Mouse (Mus musculus): ENCODE data around the gene Scnm1.

Scnm1 gene

DNA sequence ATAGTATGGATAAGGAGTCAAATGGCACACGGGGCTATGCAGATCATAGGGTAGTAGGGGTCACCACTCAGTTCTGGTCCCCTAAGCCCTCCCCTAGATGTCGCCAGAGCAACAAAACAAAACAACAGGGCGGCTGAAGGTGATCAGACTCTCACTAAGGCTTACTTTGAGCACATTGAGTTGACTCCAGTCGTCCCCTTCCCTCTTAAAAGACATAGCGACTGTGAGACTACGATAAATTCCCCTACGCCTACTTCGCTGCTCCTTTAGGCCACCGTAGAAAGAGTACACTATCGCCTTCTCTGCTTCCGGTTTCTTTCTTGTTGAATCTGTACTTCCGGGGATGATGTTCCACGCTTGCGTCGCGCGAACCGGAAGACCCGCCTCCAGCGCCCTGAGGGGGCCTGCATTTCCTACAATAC, at the start of gene Scnm1, which contains the start of gene Lysmd1:
Gene Scnm1 (minus strand): TSS at position 332 of the 422 bp plus-strand sequence.
Gene Lysmd1 (plus strand): TSS at position 409 of the 422 bp plus-strand sequence.
- WGBS = under 1% methylated on average over 20 of the region's 20 CpGs

DNA sequence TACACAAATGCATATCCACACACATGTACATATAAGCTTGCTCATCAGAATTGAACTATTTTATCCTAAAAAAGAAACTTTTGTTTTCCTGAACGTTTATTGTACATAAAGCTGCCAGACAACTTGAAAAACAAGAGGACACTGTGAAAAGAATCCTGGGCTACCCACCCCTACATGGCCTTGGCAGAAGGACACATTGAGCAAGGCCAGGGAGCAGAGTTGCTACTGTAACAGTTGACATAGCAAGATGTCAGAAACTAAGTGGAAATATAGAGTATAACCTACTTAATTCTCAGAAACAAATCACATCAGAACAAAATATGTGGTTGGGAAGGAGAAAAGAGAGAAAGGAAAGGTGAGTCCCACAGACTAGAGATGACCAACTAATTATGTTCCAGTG, 48.0 kb upstream of the Scnm1 start:
- 43% methylated on average over 1 of the region's 1 CpGs for WGBS

DNA sequence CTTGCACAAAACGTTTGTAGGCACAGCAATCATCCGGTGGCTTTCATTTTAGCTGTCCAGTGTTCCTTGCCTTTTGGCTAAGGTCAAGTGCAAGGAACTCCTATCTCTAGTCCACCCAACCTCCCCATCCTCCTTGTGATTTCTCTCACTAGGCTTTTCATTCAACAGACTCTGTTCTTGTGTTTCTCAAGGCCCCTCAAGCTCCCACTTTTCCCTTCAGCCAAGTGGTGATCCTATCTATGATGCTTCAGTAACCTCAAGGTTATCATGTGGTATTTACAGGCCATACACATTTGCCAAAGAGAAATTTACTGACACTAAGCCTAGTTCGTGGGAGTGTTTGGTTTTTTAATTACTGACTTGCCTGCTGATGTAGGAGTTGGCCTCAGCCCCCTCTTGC, 46.1 kb upstream of the Scnm1 start:
- WGBS = 64% methylated on average over 3 of the region's 3 CpGs

DNA sequence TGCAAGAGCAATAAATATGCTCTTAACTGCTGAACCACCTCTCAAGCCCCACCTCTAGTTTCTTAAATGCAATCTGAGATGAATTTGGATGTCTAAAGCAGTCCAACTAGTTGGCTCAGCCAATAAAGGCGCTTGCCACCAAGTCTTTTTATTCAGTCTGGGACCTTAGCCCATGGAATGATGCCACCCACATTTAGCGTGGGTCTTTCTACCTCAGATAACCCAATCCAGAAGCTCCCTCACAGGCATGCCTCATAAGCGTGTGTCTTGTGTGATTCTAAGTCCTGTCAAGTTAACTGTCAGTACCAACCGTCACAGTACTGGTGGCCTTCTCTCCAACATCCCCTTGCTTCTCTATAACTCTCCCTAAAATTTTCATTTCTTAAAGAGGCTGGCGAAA, 45.1 kb upstream of the Scnm1 start:
- 49% methylated on average over 5 of the region's 5 CpGs for WGBS

DNA sequence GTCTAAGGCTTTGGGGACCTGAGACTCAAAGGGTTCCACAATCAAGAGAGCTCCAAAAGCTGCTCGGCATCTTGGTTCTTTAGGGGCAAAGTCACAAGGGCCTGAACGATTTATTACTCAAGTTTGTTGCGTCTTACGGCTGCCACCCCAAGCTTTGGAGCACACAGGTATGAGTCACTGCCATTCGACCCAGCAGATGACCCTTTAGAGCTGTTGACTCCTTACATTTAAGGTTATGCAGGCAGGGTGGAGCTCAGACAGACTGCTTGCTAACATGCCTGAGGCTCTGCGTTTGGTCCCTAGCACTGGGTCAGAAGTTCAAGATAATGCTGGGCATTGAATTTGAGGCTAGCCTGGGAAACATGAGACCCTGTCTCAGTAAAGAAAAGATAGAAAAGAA, 43.8 kb upstream of the Scnm1 start:
- WGBS = 85% methylated on average over 6 of the region's 6 CpGs

DNA sequence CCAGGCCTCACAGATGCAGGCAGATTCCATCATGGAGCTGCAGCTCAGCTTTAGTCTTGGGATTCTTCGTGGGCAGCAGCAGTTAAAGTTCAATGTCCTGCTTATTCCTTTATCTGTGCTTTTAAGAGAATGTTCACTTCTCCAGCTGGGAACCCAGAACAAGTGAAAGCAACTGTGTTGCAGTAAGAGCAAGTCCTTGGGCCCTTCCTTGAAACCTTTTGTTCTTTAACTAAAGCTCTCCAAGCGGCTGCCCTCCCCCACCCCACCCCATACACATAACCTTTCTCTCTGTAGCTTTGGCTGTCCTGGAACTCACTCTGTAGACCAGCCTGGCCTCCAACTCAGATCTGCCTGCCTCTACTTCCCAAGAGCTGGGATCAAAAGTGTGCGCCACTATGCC, 42.7 kb upstream of the Scnm1 start:
- 77% methylated on average over 3 of the region's 3 CpGs for WGBS

DNA sequence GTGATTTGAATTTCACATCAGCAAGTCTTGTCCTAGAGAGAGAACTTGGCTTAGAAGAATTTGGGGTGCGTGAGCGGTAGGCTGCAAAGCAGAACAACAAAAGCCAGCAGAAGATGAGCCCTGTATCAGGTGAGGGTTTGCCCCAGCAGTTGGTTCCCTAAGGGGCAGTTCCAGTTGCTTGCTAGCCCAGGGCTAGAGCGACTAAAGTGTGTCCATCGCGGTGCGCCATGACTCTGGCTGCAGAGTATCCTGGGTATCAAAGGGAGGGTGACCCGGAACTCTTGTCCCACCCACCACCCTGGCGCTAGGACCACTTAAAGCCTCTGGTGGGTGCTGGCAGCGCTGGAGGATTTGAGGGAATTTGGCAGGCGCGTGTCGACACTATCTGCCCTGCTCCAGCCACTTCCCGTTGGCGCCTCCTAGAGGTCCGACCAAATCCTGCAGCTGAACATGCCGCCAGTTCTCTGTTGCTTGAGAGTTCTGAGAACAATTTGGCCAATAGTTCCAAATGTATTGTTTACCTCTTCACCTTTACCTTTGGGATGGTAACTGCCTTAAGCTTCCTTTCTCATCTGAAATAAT, 40.3 kb upstream of the Scnm1 start:
- WGBS = 16% methylated on average over 16 of the region's 16 CpGs

DNA sequence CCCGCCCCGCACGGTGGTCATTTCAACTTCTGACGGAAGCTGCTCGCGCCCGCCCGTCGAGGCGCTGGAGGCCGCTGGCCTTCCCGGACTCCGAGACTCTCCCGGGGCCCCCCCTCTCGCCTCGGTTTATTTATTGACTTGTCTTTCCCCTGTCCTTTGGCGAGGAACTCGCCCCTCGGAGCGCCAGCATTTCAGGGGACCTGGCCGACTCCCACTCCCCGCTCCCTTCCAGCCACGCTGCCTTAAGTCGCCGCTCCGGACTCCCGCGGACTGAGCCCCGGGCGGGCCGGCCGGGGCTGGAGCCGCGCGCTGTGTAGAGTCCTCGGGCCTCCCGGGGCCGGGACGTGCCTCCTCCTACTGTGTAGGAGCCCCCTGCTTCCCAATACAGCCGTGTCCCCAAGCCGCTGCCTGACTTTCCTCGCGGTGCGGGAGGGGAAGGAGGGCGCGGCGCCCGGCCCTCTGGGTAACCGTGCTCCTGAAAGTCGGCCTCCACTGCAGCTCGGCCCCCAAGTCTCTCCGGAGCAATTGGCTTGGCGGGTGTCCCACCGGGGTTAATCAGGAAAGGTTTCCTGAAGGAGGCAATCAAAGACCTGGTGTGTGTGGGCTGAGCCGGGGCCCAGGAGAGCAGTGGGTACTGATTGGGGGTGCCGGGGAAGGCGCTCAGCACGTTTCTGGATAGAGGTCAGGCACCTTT, 39.6 kb upstream of the Scnm1 start:
- 31% methylated on average over 58 of the region's 58 CpGs for WGBS

DNA sequence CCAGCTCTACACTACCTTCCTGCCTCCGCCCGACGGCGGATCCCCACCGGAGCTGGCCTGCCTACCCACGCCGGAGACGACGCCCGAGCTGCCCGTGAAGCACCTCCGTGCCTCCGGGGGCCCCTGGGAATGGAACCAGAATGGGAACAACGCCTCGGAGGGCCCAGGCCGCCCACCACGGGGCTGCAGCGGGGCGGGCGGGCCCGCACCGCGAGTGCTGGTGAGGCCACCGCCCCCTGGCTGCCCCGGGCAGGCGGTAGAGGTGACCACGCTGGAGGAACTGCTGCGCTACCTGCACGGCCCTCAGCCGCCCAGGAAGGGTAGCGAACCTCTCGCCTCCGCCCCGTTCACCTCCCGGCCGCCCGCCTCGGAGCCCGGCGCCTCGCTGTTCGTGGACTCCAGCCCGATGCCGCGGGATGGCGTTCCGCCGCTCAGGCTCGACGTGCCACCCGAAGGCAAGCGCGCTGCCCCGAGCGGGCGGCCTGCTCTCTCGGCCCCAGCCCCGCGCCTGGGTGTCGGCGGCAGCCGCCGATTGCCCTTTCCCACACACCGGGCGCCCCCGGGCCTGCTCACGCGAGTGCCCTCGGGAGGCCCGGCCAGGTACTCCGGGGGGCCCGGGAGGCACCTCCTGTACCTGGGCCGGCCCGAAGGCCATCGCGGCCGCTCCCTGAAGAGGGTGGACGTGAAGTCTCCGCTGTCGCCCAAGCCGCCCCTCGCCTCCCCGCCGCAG, 38.9 kb upstream of the Scnm1 start:
- 49% methylated on average over 84 of the region's 84 CpGs for WGBS

DNA sequence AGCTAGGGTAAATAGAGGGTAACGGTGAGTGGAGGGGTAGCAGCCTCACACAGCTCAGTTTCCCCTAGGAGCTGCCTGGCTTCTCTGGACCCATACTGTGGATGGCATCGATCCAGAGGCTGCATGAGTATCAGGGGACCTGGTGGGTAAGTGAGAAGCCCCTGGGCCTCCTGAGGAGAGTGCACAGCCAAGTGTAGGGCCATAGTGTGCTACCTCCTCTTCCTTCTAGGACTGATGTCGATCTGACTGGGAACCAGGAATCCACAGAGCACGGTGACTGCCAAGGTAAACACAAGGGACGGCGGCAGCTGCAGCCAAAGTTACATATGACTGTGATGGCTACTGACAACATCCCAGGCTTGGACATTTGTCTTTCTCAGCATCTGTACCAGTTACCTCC, 37.3 kb upstream of the Scnm1 start:
- WGBS = 69% methylated on average over 6 of the region's 6 CpGs

DNA sequence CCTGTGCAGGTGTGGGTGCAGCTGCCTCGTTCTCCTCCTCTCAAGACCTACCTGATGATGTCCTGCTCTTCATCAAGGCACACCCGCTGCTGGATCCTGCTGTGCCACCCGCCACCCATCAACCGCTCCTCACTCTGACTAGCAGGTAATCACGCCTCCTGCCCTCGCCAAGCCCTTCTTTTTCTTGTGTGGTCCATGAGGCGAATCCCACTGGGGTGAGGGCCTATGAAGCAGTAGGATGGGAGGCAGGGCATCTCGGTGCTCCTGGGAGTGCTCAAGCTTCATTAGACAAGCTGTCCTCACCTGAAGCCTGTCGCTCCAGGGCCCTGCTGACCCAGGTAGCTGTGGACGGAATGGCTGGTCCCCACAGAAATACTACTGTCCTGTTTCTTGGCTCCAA, 36.2 kb upstream of the Scnm1 start:
- WGBS = 95% methylated on average over 10 of the region's 10 CpGs

DNA sequence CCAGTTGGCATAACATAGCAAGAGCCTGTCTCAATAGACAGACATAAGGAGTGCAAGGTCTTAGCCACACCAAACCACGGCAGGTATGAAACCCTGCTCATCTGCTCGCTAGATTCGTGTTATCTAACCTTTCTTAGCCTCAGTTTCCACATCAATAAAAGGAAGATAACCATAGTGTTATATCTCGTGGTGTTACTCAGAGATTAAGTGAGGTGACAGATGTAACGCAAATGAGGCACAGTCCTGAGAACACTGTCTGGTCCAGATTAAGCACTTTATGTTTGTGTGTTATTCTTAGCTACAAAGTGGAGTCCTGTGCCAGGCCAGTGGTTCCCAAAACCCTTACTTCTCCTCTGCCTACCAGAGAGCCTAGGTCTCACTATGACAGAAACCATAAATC, 31.0 kb upstream of the Scnm1 start:
- WGBS = 75% methylated on average over 5 of the region's 5 CpGs

DNA sequence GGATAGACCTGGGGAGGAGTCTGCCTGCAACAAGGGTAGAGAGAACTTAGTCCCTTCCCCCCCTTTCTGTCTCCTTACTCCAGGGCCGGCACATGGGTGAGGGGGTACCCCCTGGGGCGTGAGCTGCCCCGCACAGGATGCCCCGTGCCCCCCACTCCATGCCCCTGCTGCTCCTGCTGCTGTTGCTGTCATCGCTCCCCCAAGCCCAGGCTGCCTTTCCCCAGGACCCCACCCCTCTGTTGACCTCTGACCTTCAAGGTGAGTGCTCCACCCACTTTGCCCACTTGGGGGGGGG, 30.4 kb upstream of the Scnm1 start:
- 77% methylated on average over 5 of the region's 5 CpGs for WGBS

DNA sequence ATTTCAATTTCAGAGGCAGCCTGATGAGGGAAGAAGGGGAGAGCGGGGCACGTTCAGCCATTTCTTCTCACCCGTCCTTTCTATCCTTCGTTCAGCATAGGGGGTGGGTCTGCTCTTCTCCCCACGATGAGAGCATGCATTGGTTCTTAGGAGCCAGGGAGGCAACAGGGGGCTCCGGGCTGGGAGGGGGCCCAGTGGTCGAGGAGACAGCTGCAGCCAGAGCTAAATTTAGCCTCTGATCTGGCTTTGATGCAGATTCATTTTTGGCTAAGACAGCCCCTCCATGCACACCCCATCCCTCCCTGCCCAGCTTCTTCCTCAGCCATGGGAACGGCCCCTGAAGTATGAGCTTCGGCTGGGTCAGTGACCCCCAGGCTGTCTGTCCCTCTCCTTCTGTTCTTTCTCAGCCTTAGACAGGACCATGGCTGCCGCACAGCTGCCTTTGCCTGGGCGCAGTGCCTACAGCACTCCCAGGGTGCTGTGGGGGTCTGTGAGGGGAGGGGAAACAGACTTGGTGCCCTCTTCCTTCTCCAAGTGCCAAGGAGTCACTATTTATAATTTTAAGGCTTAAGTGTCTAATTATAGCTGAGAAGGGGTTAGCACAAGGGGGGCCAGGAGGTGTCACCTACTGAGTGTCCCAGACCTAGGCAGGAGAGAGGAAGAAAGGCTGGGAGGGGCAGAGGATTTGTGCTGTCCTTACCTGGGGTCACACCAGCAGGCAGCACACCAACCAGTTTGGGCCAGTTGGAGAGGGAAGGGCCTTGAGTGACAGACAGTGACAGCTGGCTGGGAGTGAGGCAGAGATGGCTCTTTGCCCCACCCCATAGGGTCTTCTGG, 29.8 kb upstream of the Scnm1 start:
- 60% methylated on average over 11 of the region's 11 CpGs for WGBS

DNA sequence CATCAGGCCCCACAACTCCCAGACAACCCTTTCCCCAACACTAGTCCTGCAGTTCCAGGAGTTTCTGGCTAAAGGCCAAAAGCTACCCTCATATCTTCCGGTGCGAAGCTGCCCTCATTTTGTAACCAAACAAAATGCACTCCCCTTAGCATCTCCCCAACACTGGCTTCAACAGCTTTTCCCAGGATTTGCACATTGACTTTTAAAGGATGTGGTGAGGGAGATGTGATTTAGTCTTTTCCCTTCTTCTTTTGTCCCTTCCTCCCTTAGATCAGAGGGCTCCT, 28.5 kb upstream of the Scnm1 start:
- 33% methylated on average over 2 of the region's 2 CpGs for WGBS

DNA sequence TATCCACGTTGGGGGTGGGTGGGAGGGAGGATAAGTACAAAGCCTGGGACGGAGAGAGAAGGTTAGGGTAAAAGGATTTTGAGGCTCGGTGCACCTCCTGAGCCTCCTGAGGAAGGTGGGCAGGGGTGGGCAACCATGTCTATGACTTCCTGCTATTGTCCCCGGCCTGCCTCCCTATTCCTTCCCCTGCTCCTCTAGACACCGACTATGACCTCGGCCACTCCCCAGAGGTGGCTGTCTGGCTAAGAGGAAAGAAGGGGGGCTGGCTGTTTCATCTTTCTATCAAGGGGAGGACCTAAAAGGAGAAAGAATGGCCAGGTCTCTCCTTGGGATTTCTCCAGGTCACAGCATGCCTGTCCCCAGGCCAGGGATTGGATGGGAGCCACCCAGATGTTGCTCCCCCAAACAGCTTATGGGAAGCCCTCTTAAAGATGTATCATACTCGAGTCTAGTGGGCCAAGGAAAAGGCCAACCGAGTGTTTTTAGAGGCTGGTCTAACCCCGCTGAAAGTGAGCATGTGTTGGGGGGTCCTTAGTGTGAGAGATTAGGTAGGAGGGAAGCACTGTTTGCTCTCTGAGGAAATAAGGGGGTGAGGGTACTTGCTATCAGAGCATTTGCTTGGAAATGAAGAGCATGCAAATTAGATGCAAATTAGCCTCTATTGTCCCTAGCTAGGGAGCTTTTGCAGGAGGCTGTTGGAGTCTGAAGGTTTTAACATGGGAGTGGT, 28.0 kb upstream of the Scnm1 start:
- WGBS = 18% methylated on average over 9 of the region's 9 CpGs

DNA sequence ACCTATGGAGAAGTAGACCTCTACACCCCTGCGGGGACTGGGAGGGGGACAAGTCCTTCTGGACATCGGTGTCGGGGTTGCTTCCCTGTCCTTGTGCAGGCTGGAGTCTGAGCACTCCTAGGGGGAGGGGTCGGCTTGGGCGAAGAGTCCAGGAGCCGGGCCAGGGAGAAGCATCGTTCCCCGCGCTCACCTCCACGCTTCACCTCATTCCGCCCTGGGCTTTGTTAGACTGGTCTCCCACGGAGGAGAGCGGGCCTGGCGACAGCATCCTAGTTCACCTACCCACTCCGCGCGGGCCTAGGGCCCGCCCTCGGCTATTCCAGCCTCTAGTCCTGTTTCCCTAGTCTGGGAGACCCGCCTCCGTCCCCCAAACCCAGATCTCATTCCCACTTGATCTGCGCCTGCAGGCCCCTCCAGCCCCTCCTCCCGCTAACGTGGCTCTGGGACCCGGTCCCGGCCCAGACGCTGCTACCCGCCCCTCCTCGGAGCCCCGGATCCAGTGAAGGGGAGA, 27.3 kb upstream of the Scnm1 start:
- WGBS = 3% methylated on average over 30 of the region's 30 CpGs

DNA sequence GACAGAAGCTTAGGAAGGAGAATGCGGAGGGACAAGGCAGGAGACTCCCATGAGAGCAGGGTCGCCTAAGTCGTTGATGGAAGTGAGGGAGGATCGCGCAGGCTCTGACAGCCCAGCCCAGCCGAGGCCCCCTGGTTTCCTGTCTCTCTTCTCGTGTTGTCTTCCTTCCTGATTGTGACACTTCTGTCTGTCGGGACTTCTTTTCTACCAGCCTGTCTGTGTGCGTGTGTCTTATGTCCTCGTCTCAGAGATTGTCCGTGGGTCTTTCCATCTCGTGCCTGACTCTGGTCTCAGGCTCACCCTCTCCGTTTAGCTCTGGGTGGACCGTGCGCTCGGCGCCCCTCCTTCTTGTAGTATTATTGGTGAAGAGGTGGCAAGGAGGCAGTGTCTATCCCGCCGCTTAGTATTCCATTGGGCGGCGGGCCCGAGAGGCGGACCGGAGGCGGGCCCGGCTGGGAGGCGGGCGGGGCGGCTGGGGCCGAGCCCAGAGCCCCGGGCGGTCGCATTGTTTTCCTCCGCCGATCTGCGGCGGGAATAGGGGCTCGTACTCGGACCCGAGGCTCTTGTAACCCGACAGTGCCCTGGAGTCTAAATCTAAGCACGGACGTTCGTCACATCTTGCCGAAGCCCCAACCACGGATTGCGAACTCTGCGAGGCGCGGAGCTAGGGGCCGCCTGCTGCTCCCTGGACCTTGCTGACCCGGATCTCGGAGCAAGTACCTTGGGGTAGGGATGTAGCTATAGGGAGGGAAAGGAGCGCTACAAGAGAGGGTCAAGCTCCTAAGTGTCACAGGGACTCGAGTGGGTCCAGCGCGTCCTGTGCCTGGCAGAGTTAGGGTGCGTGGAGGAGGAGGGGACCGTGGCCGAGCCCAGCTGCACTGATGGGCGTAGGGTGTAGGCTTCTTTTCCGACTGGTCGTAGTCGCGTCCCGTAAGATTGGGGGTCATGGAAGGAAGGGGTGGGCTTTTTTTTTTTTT, 26.5 kb upstream of the Scnm1 start, which contains the start of gene Sema6c:
Gene Sema6c (plus strand): TSS at position 471 of the 977 bp plus-strand sequence.
- under 1% methylated on average over 66 of the region's 66 CpGs for WGBS

DNA sequence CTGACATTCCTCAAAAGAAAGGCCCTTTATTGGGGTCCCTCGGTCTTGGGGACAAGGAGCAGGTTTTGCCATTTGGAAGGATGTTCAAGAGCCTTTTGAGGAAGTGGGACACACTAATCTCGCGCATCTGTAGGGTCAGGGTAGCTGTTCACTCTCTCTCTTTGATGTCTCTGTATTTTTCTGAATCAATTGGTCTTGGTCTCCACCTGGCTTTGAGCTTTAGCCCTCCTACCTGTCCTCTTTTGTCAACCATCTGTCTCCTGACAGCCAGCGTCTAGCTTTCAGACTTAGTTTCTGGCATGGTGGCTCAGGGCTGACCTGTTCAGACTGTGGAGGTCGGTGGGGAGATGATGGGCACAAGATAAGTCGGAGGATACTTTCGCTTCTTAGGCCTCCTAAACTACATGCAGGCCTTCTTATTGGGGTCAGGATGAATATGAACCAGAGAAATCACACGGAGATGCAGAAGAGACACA, 25.7 kb upstream of the Scnm1 start:
- 29% methylated on average over 8 of the region's 8 CpGs for WGBS

DNA sequence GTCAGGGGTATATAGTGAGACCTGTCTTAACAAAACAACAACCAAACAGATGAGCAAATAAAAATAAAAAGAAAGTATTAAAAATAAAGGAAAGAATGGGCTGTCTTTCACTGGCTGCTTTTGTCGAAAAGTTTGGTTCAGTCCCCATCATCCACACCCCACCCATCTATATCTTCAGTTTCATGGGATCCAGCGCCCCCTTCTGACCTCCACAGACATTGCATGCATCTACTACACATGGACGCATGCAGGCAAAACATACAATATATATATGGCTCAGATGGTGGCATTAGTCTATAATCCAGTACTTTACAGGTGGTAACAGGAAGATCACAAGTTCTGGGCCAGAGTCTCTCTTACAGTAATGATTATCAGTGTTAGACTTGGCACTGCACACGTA, 20.1 kb upstream of the Scnm1 start:
- WGBS = 43% methylated on average over 4 of the region's 4 CpGs

Measured in cerebral cortex, adult 2 months (tissue).